Mouse (Mus musculus): ENCODE measurements around the gene Fam181a.

The Fam181a gene

DNA sequence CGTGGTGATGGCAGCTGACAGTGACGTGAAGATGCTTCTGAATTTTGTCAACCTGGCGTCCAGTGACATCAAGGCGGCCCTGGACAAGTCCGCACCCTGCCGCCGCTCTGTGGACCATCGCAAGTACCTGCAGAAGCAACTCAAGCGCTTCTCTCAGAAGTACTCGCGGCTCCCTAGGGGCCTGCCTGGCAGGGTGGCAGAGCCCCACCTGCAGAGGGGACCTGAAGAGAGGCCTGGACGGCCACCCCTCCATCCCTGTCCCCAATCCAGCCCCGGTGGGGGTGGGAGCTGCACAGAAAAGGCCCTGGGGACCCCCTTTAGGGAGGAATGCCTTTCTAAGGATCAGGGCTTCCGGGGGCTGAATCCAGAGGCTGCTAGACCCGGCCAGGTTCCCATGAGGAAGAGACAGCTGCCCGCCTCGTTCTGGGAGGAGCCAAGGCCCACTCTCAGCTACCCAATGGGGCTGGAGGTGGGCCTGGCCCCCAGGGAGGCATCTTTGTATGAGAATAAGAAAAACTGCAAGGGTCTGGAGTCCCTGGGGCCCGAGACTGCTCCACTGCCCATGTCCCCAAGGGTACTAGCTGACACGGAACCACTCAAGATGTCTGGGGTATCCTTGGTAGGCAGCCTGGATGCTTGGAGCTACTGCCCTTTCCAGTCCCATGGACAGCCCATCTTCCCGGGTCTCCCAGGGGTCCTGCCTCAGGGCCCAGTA, 5.2 kb downstream of the Fam181a start:
- no peak for DNase-seq

DNA sequence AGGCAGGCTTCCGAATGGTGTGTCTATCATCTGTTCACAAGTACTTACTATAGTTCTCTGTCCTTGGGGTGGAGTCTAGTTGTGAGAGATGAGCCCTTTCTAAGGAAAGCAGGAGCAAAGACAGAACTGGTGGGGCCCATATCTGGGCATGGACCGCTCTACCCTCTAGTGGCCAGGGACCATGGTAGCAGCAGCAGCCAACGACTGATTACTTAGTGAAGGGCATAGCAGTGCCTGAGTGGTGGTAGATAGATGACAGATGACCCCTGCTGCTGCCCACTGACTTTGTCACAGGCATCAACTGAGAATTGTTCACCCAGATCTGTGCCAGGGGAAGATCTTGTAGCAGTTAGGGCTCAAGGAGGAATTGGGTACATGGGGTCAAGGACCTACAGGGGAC, 12.0 kb downstream of the Fam181a start:
- DNase-seq: peak in 1 of 2 experiments; percentile 15

DNA sequence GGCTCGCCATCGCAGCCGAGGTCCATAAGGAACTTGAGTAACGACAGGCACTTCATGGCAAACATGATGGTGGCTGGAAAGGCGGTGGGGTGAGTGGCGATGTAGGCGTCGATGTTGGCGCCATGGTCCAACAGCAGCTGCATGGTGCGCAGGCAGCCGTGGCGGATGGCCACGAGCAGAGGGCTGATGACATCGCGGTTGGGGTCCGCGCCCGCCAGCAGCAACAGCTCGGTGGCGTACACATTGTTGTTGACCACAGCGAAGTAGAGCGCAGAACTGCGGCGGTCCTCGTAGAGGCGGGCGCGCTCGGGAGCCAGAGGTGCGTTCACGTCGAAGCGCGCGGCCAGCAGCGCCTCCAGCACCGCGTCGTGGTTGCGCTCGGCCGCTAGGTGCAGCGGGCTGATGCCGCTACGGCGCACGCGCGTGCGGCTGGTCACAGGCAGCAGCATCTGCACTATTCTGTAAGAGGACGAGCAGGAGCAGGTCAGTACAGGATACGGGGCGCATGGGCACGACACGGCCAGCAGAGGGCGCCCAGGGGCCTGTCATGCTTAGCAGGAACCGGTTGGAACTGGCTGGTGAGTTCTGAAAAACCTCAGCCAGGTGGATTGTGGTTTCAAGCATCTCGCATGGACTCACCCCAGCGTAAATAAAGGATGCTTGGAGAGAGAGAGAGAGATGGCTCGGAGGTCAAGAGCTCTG, 14.5 kb downstream of the Fam181a start:
- DNase-seq: peak; percentile 78 to 80

GRCm38 (mm10) chr12:103326569-103326968, 15.8 kb downstream of the Fam181a start:
- no peak for DNase-seq

- DNase-seq: no peak
These were observed 16.3 kb downstream of the Fam181a start for GRCm38 (mm10) chr12:103327107-103327506.

DNA sequence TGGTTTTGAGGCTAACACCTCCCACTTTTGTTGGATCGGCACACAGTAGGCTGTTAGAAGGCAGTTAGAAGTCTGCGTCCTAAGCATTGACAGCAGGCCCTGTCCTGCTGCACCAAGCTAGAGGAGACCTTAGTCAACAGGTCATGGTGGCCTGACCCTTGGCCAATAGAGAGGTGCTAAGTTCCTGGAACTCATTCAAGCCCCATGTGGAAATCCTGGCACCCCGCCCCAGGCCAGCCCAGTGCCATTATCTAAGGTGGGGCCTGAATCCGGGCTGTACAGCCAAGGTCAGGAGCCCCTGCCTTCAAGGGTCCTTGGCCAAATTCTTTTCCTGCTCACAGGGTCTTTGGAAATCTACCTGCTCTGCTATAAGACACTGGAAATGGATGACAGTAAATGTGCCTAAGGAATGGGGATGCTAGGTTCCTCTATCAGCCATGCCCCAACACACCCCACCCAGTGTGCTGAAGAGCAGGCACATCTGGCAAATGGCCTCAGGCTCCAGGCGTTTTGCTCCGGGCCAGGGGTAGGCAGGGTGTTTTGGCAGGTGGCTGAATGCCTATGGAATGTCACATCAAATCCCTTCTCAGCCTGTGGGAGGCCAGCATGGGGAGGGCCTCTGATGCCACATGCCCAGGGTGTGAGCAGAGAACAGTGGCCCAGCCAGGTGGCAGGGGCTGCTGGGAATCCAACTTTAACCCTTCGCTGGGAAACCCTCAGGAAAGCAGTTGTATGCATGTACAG, 17.8 kb downstream of the Fam181a start:
- no peak for DNase-seq

DNA sequence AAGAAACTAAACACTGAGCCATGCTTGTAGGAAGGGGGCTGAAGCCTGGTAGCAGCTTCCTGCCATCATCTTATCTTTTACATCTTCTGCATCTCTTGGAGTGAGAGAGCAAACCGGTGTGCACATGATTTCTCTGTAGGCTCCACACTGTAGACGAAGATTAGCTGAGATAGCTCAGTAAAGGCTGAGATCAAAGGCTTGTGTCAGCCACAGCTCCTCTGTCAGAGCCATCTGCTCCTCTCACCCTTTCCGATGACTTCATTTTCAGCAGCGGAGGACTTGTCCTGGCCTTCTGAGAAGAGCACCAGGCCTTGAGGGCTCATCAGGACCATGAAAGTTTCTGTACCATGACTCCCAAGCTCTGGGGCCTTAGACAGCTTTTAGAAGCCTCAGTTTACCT, 20.7 kb downstream of the Fam181a start:
- no peak for DNase-seq

- DNase-seq: no peak
These were observed 22.1 kb downstream of the Fam181a start for GRCm38 (mm10) chr12:103332879-103333278.

- no peak for DNase-seq
These were observed 22.7 kb downstream of the Fam181a start for GRCm38 (mm10) chr12:103333426-103333825.

DNA sequence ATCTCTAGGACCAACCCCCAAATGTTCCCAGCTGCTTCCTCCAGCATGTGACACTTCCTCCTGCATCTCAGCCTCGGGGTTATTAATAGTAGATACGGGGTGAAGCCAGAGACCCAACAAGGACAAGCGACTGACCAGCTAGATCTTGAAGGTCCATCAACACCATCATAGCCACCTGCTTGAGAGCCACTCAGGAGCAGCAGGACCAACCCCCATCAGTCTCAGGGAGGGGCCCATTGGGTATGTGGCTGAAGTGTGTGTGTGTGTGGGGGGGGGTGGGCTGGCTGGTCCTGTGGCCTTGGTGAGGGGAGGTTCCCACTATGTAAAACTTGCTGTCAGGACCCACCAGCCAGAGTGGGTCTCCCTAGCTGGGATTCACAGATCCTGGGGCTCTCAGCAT, 26.0 kb downstream of the Fam181a start:
- DNase-seq: no peak

DNA sequence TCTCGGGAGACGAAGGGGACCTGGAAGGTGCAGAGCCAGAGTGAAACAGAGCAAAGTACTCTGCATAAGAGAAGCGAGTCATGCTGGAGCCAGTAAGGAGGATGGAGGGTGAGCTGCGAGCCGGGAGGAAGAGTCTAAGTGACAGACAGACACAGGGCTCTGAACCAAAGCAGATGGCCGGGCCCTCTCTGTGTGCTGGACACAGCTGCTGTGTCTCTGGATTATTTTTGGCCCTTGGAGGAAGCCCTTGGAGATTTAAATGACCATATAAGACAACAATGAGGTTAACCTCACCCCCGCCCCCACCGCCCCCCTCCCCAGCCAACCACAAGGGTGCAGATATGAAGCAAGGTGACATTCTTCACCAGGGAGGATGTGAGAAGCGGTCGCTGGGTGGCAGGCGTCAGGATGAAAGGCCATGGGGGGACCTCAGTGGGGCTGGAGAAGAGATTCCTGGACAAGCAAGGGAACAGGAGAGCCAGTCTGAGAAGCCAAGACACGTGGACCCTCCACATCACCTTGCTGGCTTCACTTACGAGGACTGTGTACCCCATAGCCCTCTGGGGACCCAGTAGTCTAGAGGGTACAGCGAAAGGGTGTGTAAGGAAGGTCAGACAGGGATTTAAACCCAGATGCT, 27.5 kb downstream of the Fam181a start:
- DNase-seq: no peak

DNA sequence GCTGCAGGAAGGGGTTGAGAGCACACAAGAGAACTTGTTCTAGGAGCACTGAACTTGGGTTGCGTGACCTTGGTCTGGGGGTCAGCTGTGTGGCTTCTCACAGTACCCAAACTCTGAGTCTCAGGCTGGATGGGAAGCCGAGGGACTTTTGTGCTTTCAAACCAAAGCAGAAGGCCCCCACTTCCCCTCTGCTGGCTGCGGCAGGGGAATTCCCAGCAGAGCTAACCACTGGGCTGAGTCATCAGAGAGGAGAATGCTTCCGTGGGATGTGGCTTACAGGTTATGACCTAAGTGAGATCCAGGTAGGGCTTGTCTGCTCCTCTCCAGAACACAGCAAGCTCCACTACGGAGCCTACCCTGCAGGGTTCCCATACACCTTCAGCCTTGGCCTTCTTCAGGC, 30.4 kb downstream of the Fam181a start:
- no peak for DNase-seq

DNA sequence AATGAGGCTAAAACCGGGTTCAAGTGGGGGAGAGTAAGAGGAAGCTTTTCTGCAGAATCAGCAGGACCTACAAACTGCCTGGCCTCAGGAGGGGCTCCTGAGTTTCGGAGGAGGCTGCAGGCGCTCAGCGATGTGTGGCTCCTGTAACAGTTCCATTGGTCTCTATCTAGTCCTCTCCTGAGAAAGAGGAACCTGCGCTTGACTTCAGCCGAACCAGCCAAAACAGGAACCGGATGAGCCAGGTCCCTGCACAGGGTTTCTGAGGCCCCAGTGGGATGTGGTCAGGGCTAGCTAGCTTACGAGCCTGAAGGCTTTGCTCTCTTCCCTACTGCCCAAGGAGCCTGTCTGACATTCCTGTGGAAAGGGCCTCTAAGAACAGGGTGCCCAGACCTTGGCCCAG, 32.7 kb downstream of the Fam181a start:
- DNase-seq: no peak

- no peak for DNase-seq
These were observed 34.2 kb downstream of the Fam181a start for GRCm38 (mm10) chr12:103344934-103345333.

DNA sequence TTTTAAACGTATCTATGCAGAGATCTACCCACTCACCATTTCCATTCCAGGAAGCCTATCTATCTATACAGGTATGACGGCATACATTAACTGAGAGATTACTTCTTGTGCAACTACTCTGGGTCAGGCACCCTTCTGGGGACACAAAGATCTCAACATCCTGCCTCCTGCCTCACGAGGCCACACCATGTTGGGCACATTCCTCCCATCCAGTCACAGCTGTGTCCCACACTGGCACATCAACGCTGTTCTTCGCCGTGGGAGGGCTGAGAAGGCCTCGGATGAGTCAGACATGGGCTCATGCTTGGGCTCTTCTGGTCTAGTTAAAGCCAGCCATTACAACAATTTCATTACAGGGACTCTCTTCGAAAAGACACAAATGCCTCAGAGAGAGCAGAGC, 36.2 kb downstream of the Fam181a start:
- no peak for DNase-seq

- DNase-seq: no peak
These were observed 36.6 kb downstream of the Fam181a start for GRCm38 (mm10) chr12:103347406-103347805.

GRCm38 (mm10) chr12:103348506-103348905, 37.7 kb downstream of the Fam181a start:
- DNase-seq: peak; percentile 77 to 82

- DNase-seq: no peak
These were observed 42.0 kb downstream of the Fam181a start for GRCm38 (mm10) chr12:103352735-103353134.

- peak; percentile 50 to 67 for DNase-seq
These were observed 42.8 kb downstream of the Fam181a start for GRCm38 (mm10) chr12:103353538-103353937.

GRCm38 (mm10) chr12:103355746-103356414, 45.1 kb downstream of the Fam181a start, which contains the start of gene Asb2:
Gene Asb2, minus strand, starts transcription at chr12:103356001.
- DNase-seq: no peak

GRCm38 (mm10) chr12:103356415-103356748, 45.6 kb downstream of the Fam181a start:
- no peak for DNase-seq

DNA sequence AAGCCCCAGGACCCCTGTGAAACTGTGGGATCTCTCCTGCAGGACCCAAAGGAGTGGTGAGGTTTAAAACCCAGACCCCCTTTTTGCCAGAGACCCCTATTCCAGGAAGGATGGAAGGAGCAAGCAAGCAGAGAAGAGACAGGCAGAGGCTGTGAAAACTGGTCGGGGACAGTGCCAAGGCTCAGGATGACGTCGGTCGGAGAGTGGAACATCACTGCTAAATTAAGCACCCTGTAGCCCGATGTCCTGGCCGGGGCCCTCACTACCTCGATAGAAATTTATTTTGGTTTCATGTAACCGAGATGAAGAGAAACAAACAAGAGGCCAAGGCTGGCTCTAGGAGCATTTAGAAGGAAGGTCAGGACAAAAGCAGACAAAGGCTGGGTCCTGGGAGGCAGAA, 47.4 kb downstream of the Fam181a start:
- no peak for DNase-seq
